Mouse (Mus musculus) forebrain, embryonic 14.5 days (tissue): ENCODE measurements at regions not wholly inside any gene's neighbourhood (a gene's known extent, or its start where the extent isn't known, plus 50 kb on each side); places are given as distances from the start of the nearest gene placed in this dataset.

Source experiments
- ATAC-seq: fragments of 200-750 bp; cut with Nextera tagmentation; 2 replicates; pipeline ENCODE4 v1.8.0; 2017; ENCODE audit warnings: mild to moderate bottlenecking, moderate library complexity
- DNase-seq: peaks from one replicate; pipeline ENCODE4 v3.0.0-alpha.2; 2015; ENCODE audit warnings: low spot score
- H3K27ac ChIP-seq: fragments of 300-500 bp; sonication (generic); 2 replicates; pipeline ENCODE4 v1.5.1; 2014; ENCODE audit warnings: low read depth, mild to moderate bottlenecking, control low read depth, low read length, moderate library complexity
- H3K27me3 ChIP-seq: fragments of 300-500 bp; sonication (generic); replicated peaks from 2 replicates; pipeline ENCODE4 v1.6.1; 2014; ENCODE audit warnings: low read length, control low read depth, mixed read lengths; ENCODE audit not compliant: control insufficient read depth, insufficient read depth
- H3K36me3 ChIP-seq: fragments of 300-500 bp; sonication (generic); 2 replicates; pipeline ENCODE4 v1.6.1; 2014; ENCODE audit warnings: low read length, control low read depth; ENCODE audit not compliant: control insufficient read depth, insufficient read depth
- H3K4me1 ChIP-seq: fragments of 300-500 bp; sonication (generic); 2 replicates; pipeline ENCODE4 v1.6.1; 2014; ENCODE audit warnings: antibody characterized with exemption, low read length, control low read depth; ENCODE audit not compliant: control insufficient read depth, insufficient read depth
- H3K4me2 ChIP-seq: fragments of 300-500 bp; sonication (generic); 2 replicates; pipeline ENCODE4 v1.6.1; 2014; ENCODE audit warnings: mild to moderate bottlenecking, control low read depth, low read length
- H3K4me3 ChIP-seq: fragments of 300-500 bp; sonication (generic); 2 replicates; pipeline ENCODE4 v1.5.1; 2014; ENCODE audit warnings: low read depth, low read length, control low read depth
- H3K9ac ChIP-seq: fragments of 300-500 bp; sonication (generic); 2 replicates; pipeline ENCODE4 v1.6.1; 2014; ENCODE audit warnings: mild to moderate bottlenecking, low read length, control low read depth, moderate library complexity
- H3K9me3 ChIP-seq: fragments of 300-500 bp; sonication (generic); replicated peaks from 2 replicates; pipeline ENCODE4 v1.6.1; 2016; ENCODE audit warnings: low read length, control low read depth, mixed read lengths; ENCODE audit not compliant: control insufficient read depth
- WGBS: fragments of 180-500 bp; shearing (Covaris S2); extraction: QIAGEN DNeasy Blood & Tissue Kit; methylation state at CpG from one replicate; pipeline ENCODE4 v1.1.7; 2014; 5-methylcytosine and 5-hydroxymethylcytosine counted together

DNA sequence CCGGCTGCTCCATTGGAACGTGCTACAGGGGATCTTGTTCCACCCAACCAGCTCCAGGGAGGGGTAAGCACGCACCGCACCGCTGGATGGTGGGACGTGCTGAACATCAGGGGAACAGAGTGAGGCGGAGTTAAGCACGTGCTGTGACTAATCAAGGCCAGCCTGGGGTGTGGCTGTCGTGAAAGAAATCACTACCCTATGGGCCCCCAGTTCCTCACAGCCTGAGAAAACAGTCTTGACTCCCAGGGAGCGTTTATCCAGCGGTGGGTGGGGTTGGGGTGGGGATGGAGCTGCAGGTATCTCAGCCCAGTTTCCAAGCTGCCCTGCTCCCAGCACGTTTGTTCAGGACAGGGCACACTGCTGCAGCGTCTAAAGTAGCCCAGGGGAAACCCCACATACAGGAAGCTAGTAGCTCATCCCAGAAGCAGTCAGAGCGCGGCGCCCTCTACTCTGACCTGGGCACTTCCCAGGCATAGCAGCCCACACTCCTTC, 113.4 kb upstream of the Egln3 start:
- DNase-seq, result no peak
- Histone ChIP-seq H3K4me3 (no peak overlapping the region), H3K9me3 (no peaks in the 10 kb centered on the region), H3K9ac (no peak overlapping the region), H3K36me3 (no peaks in the 10 kb centered on the region), H3K27me3 (0 out of 2 replicates have a peak, but pooled peaks cover 2% of the 10 kb centered on the region), H3K27ac (no peak overlapping the region), H3K4me2 (peak overlapping the region; percentile 25; the same call in 1 of the 2 replicates), H3K4me1 (peaks cover 16% of the 10 kb centered on the region)
- 0 out of 2 replicates have a peak, but pooled peaks have one; percentile 31 for ATAC-seq
- 5% methylated on average over 16 of the region's 16 CpGs for WGBS

DNA sequence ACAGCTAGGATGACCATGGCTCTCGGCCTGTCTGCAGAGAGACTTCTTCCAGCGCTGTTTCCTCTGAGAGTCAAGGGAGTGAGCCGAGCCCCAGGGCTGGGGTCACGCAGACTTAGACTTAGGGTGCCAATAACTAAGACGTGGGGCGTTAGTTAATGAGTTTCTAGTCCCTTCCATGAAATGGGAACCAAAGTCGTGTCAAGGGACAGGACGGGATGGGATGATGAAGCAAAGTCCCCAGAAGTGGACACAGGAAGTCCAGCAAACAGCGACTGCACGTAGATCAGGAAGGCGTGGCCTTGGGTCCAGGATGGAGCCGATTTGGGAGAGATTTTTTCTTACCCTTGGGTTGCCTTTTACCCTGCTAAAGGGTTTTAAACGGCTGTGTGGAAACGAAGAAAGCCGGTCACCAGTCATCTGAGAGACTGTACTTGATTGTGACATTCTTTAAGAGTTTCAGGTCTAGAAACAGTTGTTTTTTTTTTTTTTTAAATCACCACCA, 112.5 kb upstream of the Egln3 start:
- Histone ChIP-seq H3K27ac (no peak overlapping the region), H3K4me1 (peaks cover 16% of the 10 kb centered on the region), H3K4me2 (no peak overlapping the region), H3K9ac (no peak overlapping the region), H3K9me3 (no peaks in the 10 kb centered on the region), H3K27me3 (0 out of 2 replicates have a peak, but pooled peaks cover 2% of the 10 kb centered on the region), H3K36me3 (no peaks in the 10 kb centered on the region), H3K4me3 (no peak overlapping the region)
- DNase-seq (no peak), ATAC-seq (no peak)
- WGBS, result 54% methylated on average over 15 of the region's 15 CpGs

DNA sequence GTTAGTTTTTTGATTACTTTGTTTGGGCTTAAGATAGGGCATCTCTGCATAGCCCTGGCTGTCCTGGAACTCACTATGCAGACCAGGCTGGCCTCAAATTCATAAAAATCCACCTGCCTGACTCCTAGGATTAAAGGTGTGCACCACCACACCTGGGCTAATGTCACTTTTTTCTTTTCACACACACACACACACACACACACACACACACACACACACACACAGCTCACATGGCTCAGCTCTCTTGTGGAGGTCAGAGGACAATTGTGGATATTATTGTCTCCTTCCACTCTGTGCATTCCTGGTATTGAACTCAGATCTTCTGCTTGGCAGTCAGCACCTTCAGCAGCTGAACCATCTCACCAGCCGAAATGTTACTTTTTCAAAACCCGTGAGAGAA, 110.5 kb upstream of the Egln3 start:
- no peaks in the 10 kb centered on the region for H3K9me3 ChIP-seq
- 76% methylated on average over 2 of the region's 2 CpGs for WGBS
- no peaks in the 10 kb centered on the region for H3K36me3 ChIP-seq
- DNase-seq, result no peak
- H3K4me3 ChIP-seq, result no peak overlapping the region
- H3K4me1 ChIP-seq, result peaks cover 16% of the 10 kb centered on the region
- no peak overlapping the region for H3K9ac ChIP-seq
- 0 out of 2 replicates have a peak, but pooled peaks cover 2% of the 10 kb centered on the region for H3K27me3 ChIP-seq
- no peak for ATAC-seq
- H3K4me2 ChIP-seq, result no peak overlapping the region
- no peak overlapping the region for H3K27ac ChIP-seq

DNA sequence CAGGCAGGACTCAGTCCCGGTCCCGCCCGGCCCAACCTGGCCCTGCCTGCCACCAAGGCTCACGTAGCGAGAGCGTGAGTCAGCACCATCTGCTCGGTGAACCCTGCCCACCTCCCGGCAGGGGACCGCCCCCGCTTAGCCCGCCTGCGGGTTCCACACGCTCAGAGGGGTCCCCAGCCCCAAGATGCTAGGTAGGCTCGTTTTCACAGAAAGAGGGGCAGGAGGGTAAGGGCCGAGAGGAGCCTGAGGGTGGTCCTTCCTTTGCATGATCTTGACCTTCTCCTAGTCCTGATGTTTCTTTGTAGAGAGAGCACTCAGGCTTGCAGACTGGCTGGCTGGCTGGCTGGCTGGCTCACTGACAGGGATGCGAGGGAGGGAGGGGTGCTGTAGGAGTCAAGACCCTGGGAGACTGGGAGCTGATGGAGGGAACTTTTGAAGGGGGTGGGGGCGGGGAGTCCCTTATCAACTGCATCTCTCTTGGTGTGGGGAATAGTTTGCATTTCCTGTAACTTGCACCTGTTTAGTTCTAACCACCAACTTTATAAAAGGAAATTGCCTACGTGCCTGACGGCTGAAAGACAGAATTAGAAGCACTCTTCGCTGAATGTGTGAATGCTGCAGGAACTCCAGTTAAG, 109.7 kb upstream of the Egln3 start:
- WGBS, result 1% methylated on average over 20 of the region's 20 CpGs
- Histone ChIP-seq H3K9me3 (no peaks in the 10 kb centered on the region), H3K9ac (peak overlapping the region; percentile 50), H3K4me2 (peak overlapping the region; percentile 60), H3K36me3 (no peaks in the 10 kb centered on the region), H3K4me1 (peaks cover 16% of the 10 kb centered on the region), H3K4me3 (peak overlapping the region; percentile 25), H3K27me3 (0 out of 2 replicates have a peak, but pooled peaks cover 2% of the 10 kb centered on the region), H3K27ac (no peak overlapping the region)
- peak; percentile 84 for ATAC-seq
- DNase-seq, result peak; percentile 58

DNA sequence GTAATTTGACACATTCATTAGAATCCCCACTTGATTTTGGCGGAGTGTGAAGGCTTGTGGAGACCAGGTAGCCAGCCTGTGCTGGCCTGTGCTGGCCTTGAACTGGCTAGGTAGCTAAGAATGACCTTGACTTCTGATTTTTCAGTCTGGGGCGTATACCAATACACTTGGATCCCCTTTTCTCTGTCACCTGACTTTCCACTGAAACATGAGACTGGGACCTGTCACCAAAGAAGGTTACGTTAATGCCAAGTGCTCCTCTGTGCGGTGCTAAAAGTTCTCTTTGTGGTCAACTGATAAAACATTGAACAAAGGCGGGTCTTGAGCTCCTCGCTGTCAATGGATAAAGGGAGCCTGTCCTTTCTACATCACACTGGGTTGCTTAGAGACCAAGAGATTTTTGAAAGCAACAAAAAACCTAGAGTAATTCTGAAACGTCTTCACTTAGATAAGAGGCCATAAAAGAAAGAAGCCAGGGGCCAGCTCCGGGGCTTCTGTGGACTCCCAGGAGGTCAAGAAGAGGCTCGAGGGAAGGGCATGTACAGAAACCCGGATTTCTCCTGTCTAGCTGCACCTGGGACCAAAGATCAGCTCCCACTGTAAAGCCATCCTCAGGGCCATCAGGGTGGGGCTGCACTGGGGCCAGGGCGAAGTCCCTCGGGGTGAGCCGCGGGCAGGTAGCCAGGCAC, 109.0 kb upstream of the Egln3 start:
- DNase-seq, result peak; percentile 11
- WGBS, result 17% methylated on average over 14 of the region's 14 CpGs

DNA sequence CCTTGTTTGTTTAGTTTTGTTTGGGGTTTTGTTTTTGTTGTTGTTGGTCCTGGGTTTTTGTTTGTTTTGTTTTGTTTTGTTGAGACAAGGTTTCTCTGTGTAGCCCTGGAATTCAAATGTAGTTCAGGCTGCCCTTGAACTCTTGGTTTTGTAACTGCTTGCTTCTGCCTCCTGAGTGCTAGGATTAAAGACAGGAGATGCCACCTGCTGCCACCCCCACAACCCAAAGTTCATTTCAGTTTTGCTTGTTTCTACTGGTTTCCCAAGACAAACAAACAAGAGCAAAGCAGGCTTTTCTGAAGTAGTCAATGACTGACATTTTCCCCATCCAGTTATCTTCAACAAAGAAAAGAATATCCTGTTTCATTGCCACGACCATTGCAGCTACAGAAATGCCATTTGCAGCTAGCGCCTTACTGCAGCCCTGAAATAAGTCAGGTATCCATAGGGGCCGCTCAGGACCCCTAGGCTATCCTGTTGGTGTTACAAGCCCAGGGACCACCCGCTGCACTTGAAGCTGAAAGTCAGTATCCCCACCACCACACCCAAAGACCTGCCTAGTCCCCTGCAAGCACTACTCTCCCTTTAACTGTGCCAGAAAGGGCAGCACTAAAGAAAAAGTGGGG, 108.3 kb upstream of the Egln3 start:
- Histone ChIP-seq H3K9me3 (no peaks in the 10 kb centered on the region), H3K36me3 (no peaks in the 10 kb centered on the region), H3K4me3 (no peak overlapping the region), H3K4me1 (peaks cover 14% of the 10 kb centered on the region), H3K9ac (no peak overlapping the region), H3K27me3 (0 out of 2 replicates have a peak, but pooled peaks cover 2% of the 10 kb centered on the region), H3K27ac (no peak overlapping the region), H3K4me2 (no peak overlapping the region)
- WGBS, result 50% methylated on average over 4 of the region's 4 CpGs
- no peak for DNase-seq
- no peak for ATAC-seq

More for the DNA sequence above, 109.0 kb upstream of the Egln3 start:
- Histone ChIP-seq H3K36me3 (no peaks in the 10 kb centered on the region), H3K9ac (peak overlapping the region; percentile 50), H3K9me3 (no peaks in the 10 kb centered on the region), H3K27ac (no peak overlapping the region), H3K4me3 (peak overlapping the region; percentile 25), H3K27me3 (0 out of 2 replicates have a peak, but pooled peaks cover 2% of the 10 kb centered on the region), H3K4me2 (peak overlapping the region; percentile 60), H3K4me1 (peaks cover 16% of the 10 kb centered on the region)
- ATAC-seq, result no peak

DNA sequence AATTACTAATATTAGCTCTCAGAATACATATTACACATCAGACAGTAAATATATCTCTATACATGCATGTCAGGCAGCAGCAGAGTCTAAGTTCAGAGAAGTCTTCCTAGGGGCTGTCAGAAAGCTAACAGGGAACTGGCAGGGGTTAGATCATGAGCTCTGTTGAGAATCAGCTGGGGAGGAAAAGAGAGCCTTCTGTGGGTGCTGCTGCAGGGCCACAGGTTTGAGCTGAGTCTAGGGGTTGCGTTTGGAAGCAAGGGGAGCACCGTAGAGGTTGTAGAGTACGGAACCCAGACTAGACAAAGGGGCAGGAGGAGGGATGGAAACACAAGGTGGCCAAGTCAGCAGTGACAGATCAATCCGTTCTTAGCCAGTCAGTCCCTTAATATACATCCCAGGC, 106.2 kb upstream of the Egln3 start:
- no peaks in the 10 kb centered on the region for H3K36me3 ChIP-seq

DNA sequence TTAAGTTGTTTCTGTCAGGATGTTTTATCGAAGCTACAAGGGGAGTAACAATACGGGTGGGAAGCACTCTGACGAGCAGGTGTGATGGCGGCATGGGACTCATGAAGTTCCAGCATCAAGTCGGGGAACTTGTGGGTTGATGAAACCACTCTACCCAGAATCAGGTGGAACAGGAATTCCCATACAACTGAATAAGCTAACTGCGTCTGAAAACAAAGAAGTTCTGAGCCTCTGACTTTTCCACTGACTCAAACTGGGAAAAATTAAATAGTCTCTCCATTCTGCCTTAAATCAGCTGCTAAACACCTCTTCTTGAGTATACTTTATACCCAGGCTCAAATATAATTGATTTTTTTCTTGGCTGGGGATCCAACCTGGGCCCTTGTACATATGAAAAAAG, 105.6 kb upstream of the Egln3 start:
- ATAC-seq, result no peak
- WGBS, result 93% methylated on average over 6 of the region's 6 CpGs
- Histone ChIP-seq H3K4me2 (no peak overlapping the region), H3K27me3 (no peaks in the 10 kb centered on the region), H3K9me3 (no peaks in the 10 kb centered on the region), H3K9ac (no peak overlapping the region), H3K4me1 (peaks cover 11% of the 10 kb centered on the region), H3K4me3 (no peak overlapping the region), H3K36me3 (no peaks in the 10 kb centered on the region), H3K27ac (no peak overlapping the region)
- no peak for DNase-seq

More for the DNA sequence above, 106.2 kb upstream of the Egln3 start:
- DNase-seq (no peak), ATAC-seq (no peak)
- Histone ChIP-seq H3K27ac (no peak overlapping the region), H3K4me1 (peaks cover 11% of the 10 kb centered on the region), H3K4me2 (no peak overlapping the region), H3K4me3 (no peak overlapping the region), H3K9me3 (no peaks in the 10 kb centered on the region), H3K9ac (no peak overlapping the region), H3K27me3 (no peaks in the 10 kb centered on the region)
- 88% methylated on average over 4 of the region's 4 CpGs for WGBS
